Mouse (Mus musculus): ENCODE measurements around the gene Gpatch4. TPM values are rescaled to one million over a fixed set of nuclear protein-coding genes. Genes with fewer than 3 reads are reported as not detected.

The Gpatch4 gene
- polyA plus RNA-seq (2012; fragmentation: generic; extraction: Trizol) = 26.4 TPM
- long read RNA-seq, experiment 1, transcript Gpatch4-201 (8 exons, 1,630 nt) = major isoform, 14 of 20 reads
- long read RNA-seq, experiment 1, partial matches to known transcripts = 1 of 20 reads
- long read RNA-seq, experiment 1, other reads (novel, unspliced or antisense) = 5 of 20 reads
- long read RNA-seq, experiment 2, transcript Gpatch4-201 (8 exons, 1,630 nt) = major isoform, 20 of 24 reads
- long read RNA-seq, experiment 2, partial matches to known transcripts = 0 of 24 reads
- long read RNA-seq, experiment 2, other reads (novel, unspliced or antisense) = 4 of 24 reads

GRCm38 (mm10) chr3:88042661-88043421 lies at the start of gene Gpatch4:
Gpatch4 (plus strand) TSS chr3:88043108.
- Histone ChIP-seq H3ac (ENCODE audit: control insufficient read depth, insufficient read length, low read depth) (peak within 1 kb of the TSS; percentile 89), H3K79me2 (ENCODE audit: control insufficient read depth, insufficient read depth) (peaks cover 53% of the 10 kb centered on the region), H3K79me3 (ENCODE audit: low read depth) (peaks cover 41% of the 10 kb centered on the region), H3K4me3 (ENCODE audit: insufficient read depth, poor library complexity, severe bottlenecking) (peak within 1 kb of the TSS; percentile 93), H3K27me3 (ENCODE audit: control insufficient read depth, insufficient read depth, insufficient read length) (no peaks in the 10 kb centered on the region), H3K36me3 (ENCODE audit: control insufficient read depth, insufficient read depth) (peaks cover 14% of the 10 kb centered on the region)
- no peak for TF ChIP-seq MYOD1 (IDR thresholded peaks at IDR 0.05; ENCODE audit: control insufficient read depth, insufficient read length, low read depth)
- peak; percentile 99 for TF ChIP-seq MAX (IDR thresholded peaks at IDR 0.05)

- Histone ChIP-seq H3K36me3 (ENCODE audit: control insufficient read depth, insufficient read depth) (no peaks in the 10 kb centered on the region), H3K79me3 (ENCODE audit: low read depth) (no peaks in the 10 kb centered on the region), H3K79me2 (ENCODE audit: control insufficient read depth, insufficient read depth) (no peaks in the 10 kb centered on the region), H3ac (ENCODE audit: control insufficient read depth, insufficient read length, low read depth) (no peak overlapping the region), H3K4me3 (ENCODE audit: insufficient read depth, poor library complexity, severe bottlenecking) (no peak overlapping the region), H3K27me3 (ENCODE audit: control insufficient read depth, insufficient read depth, insufficient read length) (peaks cover 35% of the 10 kb centered on the region)
- TF ChIP-seq MAX (IDR thresholded peaks at IDR 0.05) (no peak), USF1 (IDR thresholded peaks at IDR 0.05; ENCODE audit: low read depth) (no peak), CEBPB (IDR thresholded peaks at IDR 0.05; ENCODE audit: low read depth) (no peak), MYOD1 (IDR thresholded peaks at IDR 0.05; ENCODE audit: control insufficient read depth, insufficient read length, low read depth) (no peak), CTCF (IDR thresholded peaks at IDR 0.05; ENCODE audit: control insufficient read depth, insufficient read depth, insufficient read length) (no peak), MYOG (IDR thresholded peaks at IDR 0.05; ENCODE audit: control insufficient read depth, extremely low read depth, insufficient read length) (no peak), FOSL1 (IDR thresholded peaks at IDR 0.05; ENCODE audit: insufficient read depth, low read length, poor library complexity, severe bottlenecking) (no peak)
These were observed 49.5 kb upstream of the Gpatch4 start for GRCm38 (mm10) chr3:87993436-87993835.

GRCm38 (mm10) chr3:87995331-87995730 lies 47.6 kb upstream of the Gpatch4 start:
- H3K79me2 ChIP-seq (ENCODE audit: control insufficient read depth, insufficient read depth) = no peaks in the 10 kb centered on the region
- TF ChIP-seq CEBPB (IDR thresholded peaks at IDR 0.05; ENCODE audit: low read depth) (no peak), MAX (IDR thresholded peaks at IDR 0.05) (no peak), USF1 (IDR thresholded peaks at IDR 0.05; ENCODE audit: low read depth) (no peak), CTCF (IDR thresholded peaks at IDR 0.05; ENCODE audit: control insufficient read depth, insufficient read depth, insufficient read length) (no peak), MYOG (IDR thresholded peaks at IDR 0.05; ENCODE audit: control insufficient read depth, extremely low read depth, insufficient read length) (no peak), FOSL1 (IDR thresholded peaks at IDR 0.05; ENCODE audit: insufficient read depth, low read length, poor library complexity, severe bottlenecking) (no peak), MYOD1 (IDR thresholded peaks at IDR 0.05; ENCODE audit: control insufficient read depth, insufficient read length, low read depth) (no peak)
- no peak overlapping the region for H3K4me3 ChIP-seq (ENCODE audit: insufficient read depth, poor library complexity, severe bottlenecking)
- H3K27me3 ChIP-seq (ENCODE audit: control insufficient read depth, insufficient read depth, insufficient read length) = peaks cover 54% of the 10 kb centered on the region
- H3K79me3 ChIP-seq (ENCODE audit: low read depth) = no peaks in the 10 kb centered on the region
- no peaks in the 10 kb centered on the region for H3K36me3 ChIP-seq (ENCODE audit: control insufficient read depth, insufficient read depth)
- no peak overlapping the region for H3ac ChIP-seq (ENCODE audit: control insufficient read depth, insufficient read length, low read depth)

GRCm38 (mm10) chr3:87996401-87996800 lies 46.5 kb upstream of the Gpatch4 start:
- H3K79me3 ChIP-seq (ENCODE audit: low read depth) = no peaks in the 10 kb centered on the region
- no peak overlapping the region for H3ac ChIP-seq (ENCODE audit: control insufficient read depth, insufficient read length, low read depth)
- H3K79me2 ChIP-seq (ENCODE audit: control insufficient read depth, insufficient read depth) = no peaks in the 10 kb centered on the region
- H3K27me3 ChIP-seq (ENCODE audit: control insufficient read depth, insufficient read depth, insufficient read length) = peaks cover 65% of the 10 kb centered on the region
- no peak overlapping the region for H3K4me3 ChIP-seq (ENCODE audit: insufficient read depth, poor library complexity, severe bottlenecking)
- H3K36me3 ChIP-seq (ENCODE audit: control insufficient read depth, insufficient read depth) = no peaks in the 10 kb centered on the region
- no peak for TF ChIP-seq MYOD1 (IDR thresholded peaks at IDR 0.05; ENCODE audit: control insufficient read depth, insufficient read length, low read depth)
- no peak for TF ChIP-seq USF1 (IDR thresholded peaks at IDR 0.05; ENCODE audit: low read depth)
- TF ChIP-seq CTCF (IDR thresholded peaks at IDR 0.05; ENCODE audit: control insufficient read depth, insufficient read depth, insufficient read length) = no peak
- TF ChIP-seq FOSL1 (IDR thresholded peaks at IDR 0.05; ENCODE audit: insufficient read depth, low read length, poor library complexity, severe bottlenecking) = no peak
- no peak for TF ChIP-seq MAX (IDR thresholded peaks at IDR 0.05)

- Histone ChIP-seq H3K79me2 (ENCODE audit: control insufficient read depth, insufficient read depth) (no peaks in the 10 kb centered on the region), H3ac (ENCODE audit: control insufficient read depth, insufficient read length, low read depth) (no peak overlapping the region), H3K36me3 (ENCODE audit: control insufficient read depth, insufficient read depth) (no peaks in the 10 kb centered on the region), H3K79me3 (ENCODE audit: low read depth) (no peaks in the 10 kb centered on the region), H3K27me3 (ENCODE audit: control insufficient read depth, insufficient read depth, insufficient read length) (peaks cover 72% of the 10 kb centered on the region), H3K4me3 (ENCODE audit: insufficient read depth, poor library complexity, severe bottlenecking) (no peak overlapping the region)
- TF ChIP-seq MYOD1 (IDR thresholded peaks at IDR 0.05; ENCODE audit: control insufficient read depth, insufficient read length, low read depth) (no peak), FOSL1 (IDR thresholded peaks at IDR 0.05; ENCODE audit: insufficient read depth, low read length, poor library complexity, severe bottlenecking) (no peak), MAX (IDR thresholded peaks at IDR 0.05) (no peak), CEBPB (IDR thresholded peaks at IDR 0.05; ENCODE audit: low read depth) (no peak), USF1 (IDR thresholded peaks at IDR 0.05; ENCODE audit: low read depth) (no peak), MYOG (IDR thresholded peaks at IDR 0.05; ENCODE audit: control insufficient read depth, extremely low read depth, insufficient read length) (no peak), CTCF (IDR thresholded peaks at IDR 0.05; ENCODE audit: control insufficient read depth, insufficient read depth, insufficient read length) (no peak)
These were observed 45.8 kb upstream of the Gpatch4 start for GRCm38 (mm10) chr3:87996971-87997614.

All from C2C12 (cell line).